Mouse (Mus musculus) forebrain, embryonic 14.5 days (tissue): ENCODE data around the gene Serpina5. TPM values are rescaled to one million over a fixed set of nuclear protein-coding genes. Genes with fewer than 3 reads are reported as not detected.

ENCODE experiments used
- ATAC-seq: fragments of 200-750 bp; cut with Nextera tagmentation; 2 replicates; pipeline ENCODE4 v1.8.0; 2017; ENCODE audit warnings: mild to moderate bottlenecking, moderate library complexity
- DNase-seq: peaks from one replicate; pipeline ENCODE4 v3.0.0-alpha.2; 2015; ENCODE audit warnings: low spot score
- H3K27ac ChIP-seq: fragments of 300-500 bp; sonication (generic); 2 replicates; pipeline ENCODE4 v1.5.1; 2014; ENCODE audit warnings: low read depth, mild to moderate bottlenecking, control low read depth, low read length, moderate library complexity
- H3K27me3 ChIP-seq: fragments of 300-500 bp; sonication (generic); replicated peaks from 2 replicates; pipeline ENCODE4 v1.6.1; 2014; ENCODE audit warnings: low read length, control low read depth, mixed read lengths; ENCODE audit not compliant: control insufficient read depth, insufficient read depth
- H3K36me3 ChIP-seq: fragments of 300-500 bp; sonication (generic); 2 replicates; pipeline ENCODE4 v1.6.1; 2014; ENCODE audit warnings: low read length, control low read depth; ENCODE audit not compliant: control insufficient read depth, insufficient read depth
- H3K4me1 ChIP-seq: fragments of 300-500 bp; sonication (generic); 2 replicates; pipeline ENCODE4 v1.6.1; 2014; ENCODE audit warnings: antibody characterized with exemption, low read length, control low read depth; ENCODE audit not compliant: control insufficient read depth, insufficient read depth
- H3K4me2 ChIP-seq: fragments of 300-500 bp; sonication (generic); 2 replicates; pipeline ENCODE4 v1.6.1; 2014; ENCODE audit warnings: mild to moderate bottlenecking, control low read depth, low read length
- H3K4me3 ChIP-seq: fragments of 300-500 bp; sonication (generic); 2 replicates; pipeline ENCODE4 v1.5.1; 2014; ENCODE audit warnings: low read depth, low read length, control low read depth
- H3K9ac ChIP-seq: fragments of 300-500 bp; sonication (generic); 2 replicates; pipeline ENCODE4 v1.6.1; 2014; ENCODE audit warnings: mild to moderate bottlenecking, low read length, control low read depth, moderate library complexity
- H3K9me3 ChIP-seq: fragments of 300-500 bp; sonication (generic); replicated peaks from 2 replicates; pipeline ENCODE4 v1.6.1; 2016; ENCODE audit warnings: low read length, control low read depth, mixed read lengths; ENCODE audit not compliant: control insufficient read depth
- WGBS: fragments of 180-500 bp; shearing (Covaris S2); extraction: QIAGEN DNeasy Blood & Tissue Kit; methylation state at CpG from one replicate; pipeline ENCODE4 v1.1.7; 2014; 5-methylcytosine and 5-hydroxymethylcytosine counted together
- polyA plus RNA-seq: library from polyadenylated mRNA; unstranded; fragments of >200 nt; fragmentation: Nextera tagmentation; extraction: Ambion mirVana; gene quantifications from 2 replicates; pipeline ENCODE4 v1.2.1, GENCODE M21; 2014

Serpina5 gene
- polyA plus RNA-seq, 1 experiment from 2014 or later, result not detected

DNA sequence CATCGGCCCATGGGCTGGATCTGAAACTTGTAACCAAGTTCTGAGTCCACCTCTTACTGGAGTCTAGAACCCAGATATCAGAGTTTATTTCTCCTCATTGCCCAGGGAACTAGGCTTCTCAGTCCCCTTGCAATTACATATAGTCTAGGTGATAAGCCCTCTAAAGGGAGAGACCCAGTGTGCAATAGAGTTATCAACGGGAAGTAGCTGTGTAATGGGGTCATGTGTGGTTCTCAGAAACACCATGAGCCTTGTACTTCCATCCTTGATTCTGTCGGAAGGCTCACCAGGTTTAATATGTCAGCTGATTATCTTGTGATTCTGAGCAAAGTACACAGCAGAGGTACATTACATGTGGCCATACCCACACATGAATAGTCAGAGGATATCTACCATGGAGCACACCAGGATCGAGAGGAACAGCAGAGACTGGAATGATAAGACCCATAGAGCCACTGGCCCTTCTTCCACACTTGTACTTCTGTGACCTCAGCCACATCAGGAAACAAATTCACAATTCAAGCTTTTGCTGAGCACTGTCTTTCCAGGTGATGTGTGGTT, 39.7 kb downstream of the Serpina5 start:
- Histone ChIP-seq H3K27me3 (no peaks in the 10 kb centered on the region), H3K36me3 (no peaks in the 10 kb centered on the region), H3K9ac (no peak overlapping the region), H3K9me3 (no peaks in the 10 kb centered on the region), H3K4me3 (no peak overlapping the region), H3K27ac (no peak overlapping the region), H3K4me2 (no peak overlapping the region), H3K4me1 (no peaks in the 10 kb centered on the region)
- ATAC-seq (no peak), DNase-seq (no peak)
- 86% methylated on average over 4 of the region's 4 CpGs for WGBS

DNA sequence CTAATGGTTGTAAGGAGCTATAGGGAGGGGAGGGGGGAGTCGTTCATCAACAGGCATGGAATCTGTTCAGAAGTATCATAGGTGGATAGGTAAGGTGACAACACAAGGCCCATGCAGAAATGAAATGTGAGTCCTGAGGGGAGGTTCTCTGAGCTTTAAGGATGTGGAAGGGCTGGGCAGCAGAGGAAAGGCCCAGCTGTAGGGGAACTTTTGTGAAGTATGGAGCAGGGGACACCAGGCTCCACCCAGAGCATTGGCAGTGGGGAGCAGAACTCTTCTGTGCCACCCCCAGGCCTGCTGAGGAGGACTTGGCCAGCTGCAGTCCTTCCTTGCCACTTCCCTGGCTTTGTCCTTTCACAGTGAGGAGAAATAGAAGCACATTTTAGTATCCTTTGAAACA, 40.6 kb downstream of the Serpina5 start:
- DNase-seq, result no peak
- Histone ChIP-seq H3K36me3 (no peaks in the 10 kb centered on the region), H3K4me3 (no peak overlapping the region), H3K9me3 (no peaks in the 10 kb centered on the region), H3K27me3 (no peaks in the 10 kb centered on the region), H3K27ac (no peak overlapping the region), H3K9ac (no peak overlapping the region), H3K4me1 (no peaks in the 10 kb centered on the region), H3K4me2 (no peak overlapping the region)
- no peak for ATAC-seq
- WGBS, result 79% methylated on average over 1 of the region's 1 CpGs

DNA sequence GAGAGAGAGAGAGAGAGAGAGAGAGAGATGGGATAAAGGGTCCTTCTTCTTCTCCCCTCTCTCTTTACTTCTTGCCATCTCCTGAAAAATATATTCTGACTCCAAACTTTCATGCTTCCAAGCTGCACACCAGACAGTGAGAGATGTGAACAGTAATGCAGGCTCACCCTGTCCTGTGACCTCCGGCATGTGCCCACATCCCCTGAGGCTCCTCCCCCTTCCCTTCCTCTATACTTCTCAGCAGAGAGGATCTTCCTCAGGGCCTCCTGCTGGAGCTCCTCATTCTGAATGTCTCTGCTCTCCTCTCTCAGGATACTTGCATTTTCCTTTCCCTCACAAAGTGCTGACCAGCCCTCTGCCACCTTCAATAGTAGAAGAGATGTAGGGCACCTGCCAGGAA, 41.5 kb downstream of the Serpina5 start:
- no peak overlapping the region for H3K27ac ChIP-seq
- ATAC-seq, result no peak
- H3K36me3 ChIP-seq, result no peaks in the 10 kb centered on the region
- no peaks in the 10 kb centered on the region for H3K4me1 ChIP-seq
- no peaks in the 10 kb centered on the region for H3K27me3 ChIP-seq
- H3K4me3 ChIP-seq, result no peak overlapping the region
- H3K9ac ChIP-seq, result no peak overlapping the region
- no peak overlapping the region for H3K4me2 ChIP-seq
- no peak for DNase-seq
- H3K9me3 ChIP-seq, result no peaks in the 10 kb centered on the region
- WGBS, result 67% methylated on average over 1 of the region's 1 CpGs

DNA sequence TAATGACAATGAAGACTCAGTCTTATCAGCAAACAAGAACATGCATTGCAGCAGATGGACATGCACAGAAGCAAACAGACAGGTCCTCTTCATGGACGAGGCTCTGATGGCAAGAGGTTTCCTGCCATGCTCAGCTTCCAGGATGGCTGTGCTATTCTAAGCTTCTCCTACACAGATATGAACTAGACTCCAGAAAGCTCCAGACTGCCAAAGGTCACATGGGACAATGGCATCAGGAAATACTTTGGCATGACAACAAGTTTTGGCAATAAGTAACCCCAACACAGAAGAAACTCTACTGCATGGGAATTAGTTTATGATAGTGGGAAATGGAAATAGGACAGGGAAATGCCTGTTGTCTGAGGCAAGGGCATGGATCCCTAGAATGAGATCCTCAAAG, 42.4 kb downstream of the Serpina5 start:
- WGBS, result 93% methylated on average over 1 of the region's 1 CpGs
- Histone ChIP-seq H3K9me3 (no peaks in the 10 kb centered on the region), H3K4me3 (no peak overlapping the region), H3K36me3 (no peaks in the 10 kb centered on the region), H3K4me1 (no peaks in the 10 kb centered on the region), H3K9ac (no peak overlapping the region), H3K27ac (no peak overlapping the region), H3K4me2 (no peak overlapping the region), H3K27me3 (no peaks in the 10 kb centered on the region)
- DNase-seq (no peak), ATAC-seq (no peak)

DNA sequence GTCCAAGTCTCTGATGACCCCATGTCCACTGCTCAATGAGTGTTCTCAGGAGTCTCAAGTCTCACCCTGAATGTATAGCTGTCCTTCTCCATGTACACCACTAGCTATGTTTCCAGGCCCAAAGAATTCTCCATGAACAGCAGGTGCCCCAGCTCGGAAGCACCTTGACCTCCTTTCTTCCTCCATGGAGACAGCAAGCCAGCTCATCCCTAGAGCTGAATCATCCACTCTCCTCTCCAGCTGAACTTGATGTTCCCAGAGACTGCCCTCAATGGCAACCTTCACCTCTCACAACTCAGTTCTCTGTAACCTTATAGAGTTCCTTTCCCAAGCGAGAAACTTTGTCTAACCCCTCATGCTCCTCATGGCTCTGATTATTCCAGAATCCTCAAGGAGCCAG, 44.7 kb downstream of the Serpina5 start:
- WGBS, result 78% methylated on average over 2 of the region's 2 CpGs

DNA sequence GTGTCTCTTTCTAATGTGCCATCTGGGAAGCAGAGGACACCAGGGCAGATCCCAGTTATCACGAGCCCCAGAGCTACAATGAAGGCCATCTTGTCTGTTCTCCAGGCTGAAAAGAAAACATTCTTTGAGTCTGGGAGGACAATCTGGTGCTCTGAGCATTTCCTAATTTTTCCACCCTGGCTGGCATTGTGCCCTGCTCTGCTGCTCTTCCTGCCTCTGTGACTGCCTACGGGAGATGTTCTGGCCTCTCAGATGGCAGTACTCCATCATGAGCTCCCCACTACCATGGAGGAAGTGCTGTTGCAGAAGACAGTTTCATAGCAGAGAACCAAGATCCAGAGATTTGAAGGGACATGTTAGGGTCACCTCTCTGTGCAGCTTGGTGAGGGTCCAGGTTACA, 51.1 kb downstream of the Serpina5 start:
- H3K27ac ChIP-seq, result no peak overlapping the region
- no peaks in the 10 kb centered on the region; the same call in 1 of the 2 replicates for H3K9me3 ChIP-seq
- no peak overlapping the region for H3K4me2 ChIP-seq
- H3K4me1 ChIP-seq, result no peaks in the 10 kb centered on the region
- 82% methylated on average over 2 of the region's 2 CpGs for WGBS
- DNase-seq (no peak), ATAC-seq (no peak)
- H3K27me3 ChIP-seq, result no peaks in the 10 kb centered on the region
- no peaks in the 10 kb centered on the region for H3K36me3 ChIP-seq
- no peak overlapping the region for H3K4me3 ChIP-seq
- H3K9ac ChIP-seq, result no peak overlapping the region

More for the DNA sequence above, 44.7 kb downstream of the Serpina5 start:
- H3K9ac ChIP-seq, result no peak overlapping the region
- H3K9me3 ChIP-seq, result no peaks in the 10 kb centered on the region
- no peak overlapping the region for H3K27ac ChIP-seq
- H3K4me3 ChIP-seq, result no peak overlapping the region
- DNase-seq (no peak), ATAC-seq (no peak)
- H3K4me1 ChIP-seq, result no peaks in the 10 kb centered on the region
- no peaks in the 10 kb centered on the region for H3K27me3 ChIP-seq
- H3K4me2 ChIP-seq, result no peak overlapping the region
- H3K36me3 ChIP-seq, result no peaks in the 10 kb centered on the region

DNA sequence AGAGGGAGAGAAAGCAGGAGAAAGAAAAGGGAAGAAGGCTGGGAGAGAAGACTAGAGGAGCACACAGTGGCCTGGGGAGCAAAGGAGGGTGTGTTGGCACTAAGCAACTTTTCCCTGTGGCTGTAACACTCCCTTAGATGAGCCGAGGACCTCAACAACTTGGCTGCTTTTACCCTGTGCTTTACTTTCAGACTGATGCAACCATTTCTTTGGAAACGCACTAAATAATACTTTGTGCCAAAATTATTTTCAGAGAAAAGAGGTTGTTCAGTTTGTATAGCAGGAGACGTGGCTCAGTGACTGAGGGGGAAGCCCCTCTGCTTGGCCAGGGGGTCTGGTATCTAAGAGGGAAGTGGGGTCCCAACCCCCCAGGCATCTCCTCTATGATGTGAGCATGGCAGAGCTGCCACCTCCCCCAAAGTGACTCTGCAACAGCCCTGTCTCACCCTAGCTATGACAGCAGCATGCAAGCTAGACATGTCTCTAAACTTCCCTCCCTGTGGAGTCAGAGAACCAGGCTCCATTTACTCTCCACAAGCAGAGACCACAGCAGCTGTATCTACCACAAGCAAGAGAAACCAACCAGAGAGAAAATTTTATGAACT, 52.2 kb downstream of the Serpina5 start:
- Histone ChIP-seq H3K36me3 (no peaks in the 10 kb centered on the region), H3K4me2 (no peak overlapping the region), H3K9ac (no peak overlapping the region), H3K9me3 (no peaks in the 10 kb centered on the region; the same call in 1 of the 2 replicates), H3K4me1 (no peaks in the 10 kb centered on the region), H3K4me3 (no peak overlapping the region), H3K27me3 (no peaks in the 10 kb centered on the region), H3K27ac (no peak overlapping the region)
- 76% methylated on average over 3 of the region's 3 CpGs for WGBS
- DNase-seq (no peak), ATAC-seq (no peak)

DNA sequence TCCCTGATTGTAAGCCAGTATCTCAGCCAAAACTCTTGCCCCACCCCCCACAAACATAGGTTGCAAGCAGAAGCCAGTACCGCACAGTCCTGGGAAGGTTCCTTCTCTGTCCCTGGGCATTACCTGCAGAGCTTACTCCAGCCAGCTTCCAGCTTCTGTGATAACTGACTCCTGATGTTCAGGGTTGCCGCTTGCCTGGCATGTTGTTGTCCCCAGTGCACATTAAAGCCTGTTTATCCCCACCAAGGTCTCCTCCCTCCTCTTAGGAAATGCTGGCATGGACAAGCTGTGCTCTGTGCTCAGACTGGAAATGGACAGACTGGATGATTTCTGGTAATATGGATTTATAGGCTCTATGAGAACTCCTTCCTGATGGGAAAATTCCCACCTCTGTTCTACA, 52.7 kb downstream of the Serpina5 start, which contains the start of gene Serpina3c:
TSS of gene Serpina3c (minus strand) at position 215 of the 400 bp plus-strand sequence.
- Histone ChIP-seq H3K9me3 (no peaks in the 10 kb centered on the region; the same call in 1 of the 2 replicates), H3K4me2 (no peak within 1 kb of the TSS), H3K36me3 (no peaks in the 10 kb centered on the region), H3K9ac (no peak within 1 kb of the TSS), H3K27me3 (no peaks in the 10 kb centered on the region), H3K27ac (no peak within 1 kb of the TSS), H3K4me1 (no peaks in the 10 kb centered on the region), H3K4me3 (no peak within 1 kb of the TSS)
- WGBS, result 93% methylated on average over 2 of the region's 2 CpGs
- no peak for DNase-seq
- no peak for ATAC-seq
